Mouse (Mus musculus) heart, embryonic 13.5 days (tissue): ENCODE measurements around the gene Ssr1. TPM values are rescaled to one million over a fixed set of nuclear protein-coding genes. Genes with fewer than 3 reads are reported as not detected.
A peak's percentile ranks its signal among the peaks of the same experiment; 100 is the strongest.

ENCODE experiments used
- ATAC-seq: fragments of 200-750 bp; cut with Nextera tagmentation; 2 replicates; pipeline ENCODE4 v1.8.0; 2017; ENCODE audit warnings: moderate TSS enrichment; ENCODE audit not compliant: insufficient number of reproducible peaks, low FRiP score, low TSS enrichment; ENCODE audit errors: extremely low read depth
- H3K27ac ChIP-seq: fragments of 300-500 bp; sonication (generic); replicated peaks from 2 replicates; pipeline ENCODE4 v1.5.1; 2015; ENCODE audit warnings: moderate library complexity, mild to moderate bottlenecking, inconsistent platforms
- H3K27me3 ChIP-seq: fragments of 300-500 bp; sonication (generic); replicated peaks from 2 replicates; pipeline ENCODE4 v1.6.1; 2015; ENCODE audit warnings: mild to moderate bottlenecking, inconsistent platforms
- H3K36me3 ChIP-seq: fragments of 300-500 bp; sonication (generic); 2 replicates; pipeline ENCODE4 v1.6.1; 2015; ENCODE audit warnings: mild to moderate bottlenecking, inconsistent platforms
- H3K4me1 ChIP-seq: fragments of 300-500 bp; sonication (generic); 2 replicates; pipeline ENCODE4 v1.6.1; 2015; ENCODE audit warnings: inconsistent platforms
- H3K4me2 ChIP-seq: fragments of 300-500 bp; sonication (generic); 2 replicates; pipeline ENCODE4 v1.6.1; 2015; ENCODE audit warnings: inconsistent platforms, mild to moderate bottlenecking, moderate library complexity
- H3K4me3 ChIP-seq: fragments of 300-500 bp; sonication (generic); 2 replicates; pipeline ENCODE4 v1.5.1; 2015; ENCODE audit warnings: moderate library complexity, mild to moderate bottlenecking, inconsistent platforms
- H3K9ac ChIP-seq: fragments of 300-500 bp; sonication (generic); 2 replicates; pipeline ENCODE4 v1.6.1; 2015; ENCODE audit warnings: inconsistent platforms, mild to moderate bottlenecking, moderate library complexity
- H3K9me3 ChIP-seq: fragments of 300-500 bp; sonication (generic); 2 replicates; pipeline ENCODE4 v1.6.1; 2016; ENCODE audit warnings: inconsistent platforms
- WGBS: fragments of 180-500 bp; shearing (Covaris S2); methylation state at CpG from one replicate; pipeline ENCODE4 v1.1.7; 2015; ENCODE audit warnings: mixed read lengths; 5-methylcytosine and 5-hydroxymethylcytosine counted together
- polyA plus RNA-seq: library from polyadenylated mRNA; unstranded; fragments of >200 nt; fragmentation: Nextera tagmentation; extraction: Ambion mirVana; gene quantifications from 2 replicates; pipeline ENCODE4 v1.2.1, GENCODE M21; 2015

Ssr1 gene
- polyA plus RNA-seq, 1 experiment from 2014 or later: 89.0 TPM

GRCm38 (mm10) chr13:37930621-37931020 lies 63.4 kb downstream of the Ssr1 start:
- no peak overlapping the region for H3K27ac ChIP-seq
- H3K4me1 ChIP-seq: peaks cover 44% of the 10 kb centered on the region
- no peak overlapping the region for H3K4me2 ChIP-seq
- no peak overlapping the region for H3K9ac ChIP-seq
- peaks cover 93% of the 10 kb centered on the region for H3K36me3 ChIP-seq
- no peak for ATAC-seq
- H3K27me3 ChIP-seq: no peaks in the 10 kb centered on the region
- H3K9me3 ChIP-seq: no peaks in the 10 kb centered on the region
- H3K4me3 ChIP-seq: no peak overlapping the region
- WGBS: 93% methylated on average over 23 of the region's 23 CpGs

DNA sequence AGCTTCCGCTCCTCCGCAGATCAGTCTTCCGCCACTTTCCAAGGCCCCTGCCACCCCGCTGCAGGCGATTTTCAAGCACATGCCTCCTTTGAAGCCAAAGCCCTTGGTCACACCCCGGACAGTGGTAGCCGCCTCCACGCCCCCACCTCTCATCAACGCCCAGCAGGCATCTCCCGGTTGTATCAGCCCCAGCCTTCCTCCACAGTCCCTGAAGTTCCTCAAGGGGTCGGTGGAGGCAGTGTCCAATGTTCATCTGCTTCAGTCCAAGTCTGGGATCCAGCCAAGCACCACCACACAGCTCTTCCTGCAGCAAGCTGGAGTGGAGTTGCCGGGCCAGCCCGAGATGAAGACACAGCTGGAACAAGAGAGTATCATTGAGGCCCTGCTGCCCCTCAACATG lies 63.9 kb downstream of the Ssr1 start:
- H3K27ac ChIP-seq: no peak overlapping the region
- H3K4me1 ChIP-seq: peaks cover 39% of the 10 kb centered on the region
- ATAC-seq: no peak
- H3K4me3 ChIP-seq: no peak overlapping the region
- no peak overlapping the region for H3K9ac ChIP-seq
- WGBS: 77% methylated on average over 13 of the region's 13 CpGs
- no peak overlapping the region for H3K4me2 ChIP-seq
- no peaks in the 10 kb centered on the region for H3K9me3 ChIP-seq
- peaks cover 93% of the 10 kb centered on the region for H3K36me3 ChIP-seq
- H3K27me3 ChIP-seq: no peaks in the 10 kb centered on the region

DNA sequence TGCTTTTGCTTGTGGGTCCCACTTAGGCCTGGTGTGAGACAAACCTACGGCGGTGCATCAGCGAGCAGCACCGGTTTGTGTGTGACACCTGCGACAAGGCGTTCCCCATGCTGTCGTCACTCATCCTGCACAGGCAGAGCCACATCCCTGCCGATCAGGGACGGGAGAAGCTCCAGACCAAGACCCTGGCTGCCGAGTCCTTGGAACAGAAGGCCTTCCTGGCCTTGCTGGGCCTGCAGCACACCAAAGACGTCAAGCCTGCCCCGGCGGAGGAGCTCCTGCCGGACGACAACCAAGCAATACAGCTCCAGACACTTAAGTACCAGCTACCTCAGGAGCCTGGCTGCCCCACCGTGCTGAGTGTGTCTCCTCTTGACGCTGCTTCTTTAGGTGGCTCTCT lies 64.5 kb downstream of the Ssr1 start:
- Histone ChIP-seq H3K9me3 (no peaks in the 10 kb centered on the region), H3K27ac (no peak overlapping the region), H3K4me2 (no peak overlapping the region), H3K4me1 (peaks cover 39% of the 10 kb centered on the region), H3K36me3 (peaks cover 93% of the 10 kb centered on the region), H3K27me3 (no peaks in the 10 kb centered on the region), H3K4me3 (no peak overlapping the region), H3K9ac (no peak overlapping the region)
- WGBS: 81% methylated on average over 17 of the region's 17 CpGs
- no peak for ATAC-seq

DNA sequence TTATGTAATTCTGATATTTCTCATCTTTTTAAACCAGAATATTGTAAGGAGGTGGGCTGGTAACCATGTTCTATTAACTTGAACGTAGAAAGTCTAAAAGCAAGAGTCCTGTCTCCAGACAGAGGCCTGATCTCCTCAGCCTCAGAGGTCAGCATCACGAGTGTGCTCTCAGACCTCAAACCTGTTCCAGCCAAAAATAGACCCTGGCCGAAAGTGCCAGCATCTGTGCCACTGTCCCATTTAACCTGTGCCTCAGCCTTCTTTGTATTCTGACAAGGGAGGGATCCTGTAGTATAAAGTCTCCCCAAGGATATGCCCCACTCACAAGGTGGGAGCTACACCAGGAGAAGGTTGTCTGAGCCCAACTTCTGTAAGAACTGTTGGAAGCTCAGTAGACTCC lies 67.6 kb downstream of the Ssr1 start:
- no peak overlapping the region for H3K4me2 ChIP-seq
- no peaks in the 10 kb centered on the region for H3K9me3 ChIP-seq
- peaks cover 55% of the 10 kb centered on the region for H3K4me1 ChIP-seq
- no peaks in the 10 kb centered on the region for H3K27me3 ChIP-seq
- H3K9ac ChIP-seq: no peak overlapping the region
- peaks cover 88% of the 10 kb centered on the region for H3K36me3 ChIP-seq
- 56% methylated on average over 3 of the region's 3 CpGs for WGBS
- ATAC-seq: no peak
- H3K4me3 ChIP-seq: no peak overlapping the region
- no peak overlapping the region for H3K27ac ChIP-seq

- Histone ChIP-seq H3K4me2 (no peak overlapping the region), H3K9me3 (no peaks in the 10 kb centered on the region), H3K9ac (0 out of 2 replicates have a peak overlapping the region, but pooled peaks have one; percentile 19), H3K4me1 (peaks cover 47% of the 10 kb centered on the region), H3K27me3 (no peaks in the 10 kb centered on the region), H3K4me3 (no peak overlapping the region), H3K27ac (no peak overlapping the region), H3K36me3 (peaks cover 87% of the 10 kb centered on the region)
- ATAC-seq: no peak
- 64% methylated on average over 4 of the region's 4 CpGs for WGBS
Observed at GRCm38 (mm10) chr13:37924461-37924948, 69.5 kb downstream of the Ssr1 start.

DNA sequence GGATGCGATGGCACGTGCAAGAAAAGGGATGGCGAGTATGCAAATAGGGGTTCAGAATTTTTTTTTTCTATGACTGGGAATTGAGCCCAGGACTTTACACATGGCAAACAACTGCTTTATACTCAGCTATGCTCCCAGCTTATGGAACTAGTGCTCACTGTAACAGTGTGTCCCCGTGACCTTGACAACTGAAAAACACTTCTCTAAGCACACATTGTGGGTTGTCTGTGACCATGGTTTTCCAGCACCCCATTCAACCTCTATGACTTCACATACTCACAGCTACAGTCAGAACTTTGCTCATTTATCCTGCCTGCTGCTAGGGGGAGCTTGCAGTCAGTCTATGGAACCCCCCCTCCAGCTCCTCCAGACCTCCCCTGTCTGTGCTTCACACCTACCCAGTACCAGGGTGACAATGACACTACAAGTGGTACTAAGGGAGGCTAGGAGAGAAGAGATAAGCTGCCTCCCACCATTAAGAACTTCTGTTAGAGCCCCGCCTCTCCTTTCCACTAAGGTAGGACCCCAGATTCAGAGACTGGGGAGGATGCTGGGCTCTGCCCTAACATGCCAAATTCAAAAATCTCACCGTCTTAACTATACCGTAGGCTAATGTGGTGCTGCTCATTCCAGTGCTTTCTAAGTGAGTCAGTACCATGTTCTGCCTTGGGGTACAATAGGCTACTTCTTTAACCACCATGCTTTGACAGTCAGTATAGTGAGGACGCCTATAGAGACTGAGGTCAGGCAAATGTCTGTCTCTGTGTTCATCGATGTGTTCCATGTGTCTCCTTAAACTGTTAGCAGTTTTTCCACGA lies 70.2 kb downstream of the Ssr1 start:
- no peak for ATAC-seq
- 77% methylated on average over 10 of the region's 10 CpGs for WGBS
- Histone ChIP-seq H3K9me3 (no peaks in the 10 kb centered on the region), H3K4me1 (peaks cover 46% of the 10 kb centered on the region), H3K27me3 (no peaks in the 10 kb centered on the region), H3K4me2 (no peak overlapping the region), H3K27ac (peak overlapping the region; percentile 10; the same call in 1 of the 2 replicates), H3K4me3 (no peak overlapping the region), H3K9ac (no peak overlapping the region), H3K36me3 (peaks cover 87% of the 10 kb centered on the region)

DNA sequence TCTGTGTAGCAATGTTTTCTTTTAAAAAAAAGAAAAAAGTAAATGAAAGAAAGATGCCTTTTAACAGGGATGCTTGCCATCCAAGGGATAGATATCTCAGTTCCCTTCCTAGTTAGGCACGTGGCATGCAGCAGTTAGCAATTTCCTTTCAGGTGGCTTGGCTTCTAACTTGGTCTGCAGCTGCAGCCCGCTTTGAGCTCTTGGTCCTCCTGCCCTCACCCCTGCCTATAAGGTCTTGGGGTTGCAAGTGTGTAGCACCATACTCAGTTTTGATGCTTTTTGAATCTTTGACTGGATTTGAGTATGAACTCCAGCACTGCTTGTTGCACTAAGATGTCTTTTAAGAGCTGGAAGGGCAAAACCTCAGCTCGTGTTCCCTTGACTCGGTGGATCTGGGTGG lies 70.9 kb downstream of the Ssr1 start:
- WGBS: 83% methylated on average over 4 of the region's 4 CpGs
- no peak for ATAC-seq
- Histone ChIP-seq H3K36me3 (peaks cover 88% of the 10 kb centered on the region), H3K4me3 (no peak overlapping the region), H3K4me1 (peaks cover 51% of the 10 kb centered on the region), H3K27ac (no peak overlapping the region), H3K27me3 (no peaks in the 10 kb centered on the region), H3K9ac (no peak overlapping the region), H3K9me3 (no peaks in the 10 kb centered on the region), H3K4me2 (no peak overlapping the region)

- H3K36me3 ChIP-seq: peaks cover 92% of the 10 kb centered on the region
- 0 out of 2 replicates have a peak overlapping the region, but pooled peaks have one; percentile 6 for H3K9ac ChIP-seq
- 0 out of 2 replicates have a peak overlapping the region, but pooled peaks have one; percentile 3 for H3K27ac ChIP-seq
- no peaks in the 10 kb centered on the region for H3K27me3 ChIP-seq
- no peak; the same call in 1 of the 2 replicates for ATAC-seq
- H3K4me3 ChIP-seq: no peak overlapping the region
- H3K4me1 ChIP-seq: peaks cover 46% of the 10 kb centered on the region
- H3K9me3 ChIP-seq: no peaks in the 10 kb centered on the region
- WGBS: 64% methylated on average over 2 of the region's 2 CpGs
- H3K4me2 ChIP-seq: no peak overlapping the region
Observed at GRCm38 (mm10) chr13:37920727-37921126, 73.3 kb downstream of the Ssr1 start.

DNA sequence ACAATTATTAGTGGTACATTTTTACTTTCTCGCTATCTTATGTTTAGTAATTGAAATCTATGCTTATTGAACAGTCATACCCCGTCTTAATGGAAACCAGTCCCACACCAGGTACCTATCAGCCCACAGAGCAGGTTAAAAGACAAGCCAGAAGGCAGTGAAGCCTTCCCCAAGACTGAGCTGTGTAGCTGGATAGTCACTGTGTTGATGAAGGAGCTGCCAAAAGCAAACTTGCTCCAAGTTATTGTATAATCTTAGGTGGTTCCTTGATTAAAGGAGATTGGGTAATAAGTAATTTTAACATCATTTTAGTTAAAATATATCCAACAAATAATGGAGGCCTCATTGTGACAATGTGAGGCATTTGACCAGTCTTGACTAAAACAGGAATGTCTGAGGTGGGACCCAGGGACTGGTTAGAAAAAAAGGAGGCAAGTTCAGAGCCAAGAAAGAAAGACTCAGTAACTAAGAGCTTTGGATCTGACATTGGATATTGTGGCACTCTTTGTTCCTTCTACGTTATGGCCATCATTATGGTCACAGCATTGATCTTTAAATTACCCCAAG lies 74.2 kb downstream of the Ssr1 start:
- Histone ChIP-seq H3K4me3 (no peak overlapping the region), H3K9me3 (no peaks in the 10 kb centered on the region), H3K4me1 (peaks cover 43% of the 10 kb centered on the region), H3K9ac (no peak overlapping the region), H3K27me3 (no peaks in the 10 kb centered on the region), H3K27ac (no peak overlapping the region), H3K4me2 (no peak overlapping the region), H3K36me3 (peaks cover 88% of the 10 kb centered on the region)
- 93% methylated on average over 3 of the region's 3 CpGs for WGBS
- no peak for ATAC-seq

DNA sequence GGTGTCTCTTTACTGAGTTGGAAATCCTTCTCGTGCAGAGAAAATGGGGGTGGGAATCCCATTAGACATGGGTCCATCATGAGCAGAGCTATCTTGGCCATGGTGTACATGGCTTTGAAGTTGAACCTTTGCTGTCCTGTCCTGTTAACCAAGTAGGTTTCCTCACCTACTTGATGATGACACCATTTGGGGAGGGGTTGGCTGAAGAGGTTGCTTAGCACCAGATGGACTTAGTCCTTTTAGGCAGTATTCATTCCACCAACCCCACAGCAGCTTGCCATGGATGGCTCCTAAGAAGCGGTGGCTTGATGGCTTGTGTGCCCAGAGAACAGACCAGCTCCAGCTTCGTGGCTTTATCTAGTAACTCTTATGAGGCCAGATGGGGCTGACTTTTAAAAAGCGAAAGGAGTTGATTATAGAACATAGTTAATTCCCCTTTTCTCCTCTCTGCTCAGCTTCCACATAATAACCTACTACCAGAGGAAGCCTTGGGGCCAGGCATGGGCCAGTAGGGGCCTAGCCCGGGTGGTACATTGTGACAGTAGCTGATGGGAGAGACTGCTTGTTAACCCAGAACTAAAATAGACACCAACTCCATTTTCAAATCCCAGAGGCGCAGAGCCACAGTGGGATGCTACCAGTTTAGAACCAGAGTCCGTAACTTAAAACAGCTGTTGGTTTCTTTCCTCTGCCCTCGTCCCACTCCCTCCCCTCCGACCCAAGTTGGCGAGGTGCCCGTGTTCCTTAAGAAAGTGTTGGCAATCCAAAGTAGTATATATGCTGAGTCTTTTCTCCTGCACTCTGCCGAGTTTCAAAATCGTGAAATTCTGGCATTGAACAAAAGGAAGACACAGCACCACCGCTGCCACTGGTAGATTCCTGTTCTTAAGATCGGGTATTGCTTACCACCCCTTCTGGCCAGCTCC lies 75.4 kb downstream of the Ssr1 start:
- no peaks in the 10 kb centered on the region for H3K27me3 ChIP-seq
- H3K4me2 ChIP-seq: no peak overlapping the region
- H3K4me1 ChIP-seq: peaks cover 42% of the 10 kb centered on the region
- no peaks in the 10 kb centered on the region for H3K9me3 ChIP-seq
- peaks cover 85% of the 10 kb centered on the region for H3K36me3 ChIP-seq
- no peak overlapping the region for H3K27ac ChIP-seq
- no peak for ATAC-seq
- no peak overlapping the region for H3K9ac ChIP-seq
- 81% methylated on average over 15 of the region's 15 CpGs for WGBS
- H3K4me3 ChIP-seq: no peak overlapping the region
